Mouse (Mus musculus) kidney, adult 2 months (tissue): ENCODE results near the gene Zfp950. TPM values are rescaled to one million over a fixed set of nuclear protein-coding genes. Genes with fewer than 3 reads are reported as not detected.
A peak's percentile ranks its signal among the peaks of the same experiment; 100 is the strongest.

ENCODE experiments used
- DNase-seq: peaks from one replicate; pipeline ENCODE4 v3.0.0; 2021
- H3K27ac ChIP-seq: fragments of 200-500 bp; 2 replicates; pipeline ENCODE4 v1.5.1; 2012; ENCODE audit warnings: low read depth, low read length, control low read depth, inconsistent platforms; ENCODE audit not compliant: insufficient read depth
- H3K27me3 ChIP-seq: fragments of 200-500 bp; replicated peaks from 2 replicates; pipeline ENCODE4 v1.6.1; 2012; ENCODE audit warnings: mild to moderate bottlenecking, moderate library complexity, low read length, inconsistent platforms; ENCODE audit not compliant: control insufficient read depth, insufficient read depth
- H3K36me3 ChIP-seq: fragments of 200-500 bp; 2 replicates; pipeline ENCODE4 v1.6.1; 2012; ENCODE audit warnings: mild to moderate bottlenecking, moderate library complexity, low read length, inconsistent platforms; ENCODE audit not compliant: control insufficient read depth, insufficient read depth
- H3K4me1 ChIP-seq: fragments of 200-500 bp; 2 replicates; pipeline ENCODE4 v1.6.1; 2011; ENCODE audit warnings: low read length; ENCODE audit not compliant: control insufficient read depth, insufficient read depth
- H3K4me3 ChIP-seq: fragments of 200-500 bp; 2 replicates; pipeline ENCODE4 v1.5.1; 2011; ENCODE audit warnings: mild to moderate bottlenecking, low read depth, low read length, control low read depth; ENCODE audit not compliant: insufficient read depth
- CTCF ChIP-seq: fragments of 200-500 bp; conservative IDR thresholded peaks from 2 replicates; pipeline ENCODE4 v1.5.1; 2011; ENCODE audit warnings: low read depth, mild to moderate bottlenecking, control low read depth, low read length, moderate library complexity, mixed read lengths; ENCODE audit not compliant: insufficient read depth, insufficient read length
- POLR2A ChIP-seq: fragments of 200-500 bp; IDR thresholded peaks from one replicate; pipeline ENCODE4 v1.6.1; 2011; ENCODE audit warnings: low read depth, low read length, control low read depth
- WGBS: fragments of 180-500 bp; shearing (Covaris S2); methylation state at CpG from one replicate; pipeline ENCODE4 v1.1.7; 2018; 5-methylcytosine and 5-hydroxymethylcytosine counted together
- polyA plus RNA-seq: library from polyadenylated mRNA; depleted of rRNA; stranded (reverse); fragments of >200 nt; gene quantifications from 2 replicates; pipeline ENCODE4 v1.2.3, GENCODE M21; 2012

Zfp950 gene
- polyA plus RNA-seq, 1 experiment: 5.1 TPM

DNA sequence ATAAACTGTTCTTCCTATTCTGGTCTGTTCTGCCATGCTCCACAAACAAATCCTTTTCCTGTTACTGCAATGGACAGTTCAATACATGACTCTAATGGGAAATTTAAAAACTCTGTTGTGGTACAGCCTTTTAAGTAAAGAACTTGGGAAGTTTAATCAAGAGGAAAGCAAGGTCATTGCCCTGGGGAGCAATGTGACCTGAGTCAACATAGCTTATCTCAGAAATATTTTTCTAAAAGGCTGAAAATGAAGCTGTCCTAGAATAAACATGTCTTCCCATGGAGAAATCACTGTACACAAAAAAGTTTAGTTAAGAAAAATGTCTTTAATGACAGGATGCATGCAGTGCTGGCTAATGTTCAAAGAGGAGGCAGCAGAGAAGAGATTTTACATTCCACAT, 2.0 kb downstream of the Zfp950 start:
- TF ChIP-seq CTCF: no peak
- no peak for TF ChIP-seq POLR2A
- H3K4me3 ChIP-seq: no peak overlapping the region
- H3K4me1 ChIP-seq: peaks cover 4% of the 10 kb centered on the region; the same call in 1 of the 2 replicates
- no peak overlapping the region for H3K27ac ChIP-seq
- no peaks in the 10 kb centered on the region for H3K27me3 ChIP-seq
- DNase-seq: no peak
- peaks cover 1% of the 10 kb centered on the region; the same call in 1 of the 2 replicates for H3K36me3 ChIP-seq

DNA sequence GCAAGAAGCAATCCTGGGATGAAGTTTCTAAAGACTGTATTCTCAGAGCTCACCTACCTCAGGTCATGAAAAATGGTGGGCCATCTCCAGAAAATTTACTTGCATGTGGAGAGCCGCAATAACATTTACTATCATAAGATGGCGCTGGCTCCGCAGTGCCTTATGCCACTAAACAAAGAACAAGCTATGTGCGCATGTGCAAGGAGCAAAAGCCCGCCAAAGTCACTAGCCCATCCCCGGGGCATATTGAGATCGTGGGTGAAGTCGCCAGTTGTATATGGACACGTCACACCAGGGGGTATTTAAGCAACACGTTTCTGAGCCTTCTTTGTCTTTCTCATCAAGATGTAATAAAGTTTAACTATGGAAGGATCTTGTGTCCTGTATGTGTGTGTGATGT, 9.5 kb downstream of the Zfp950 start:
- H3K4me3 ChIP-seq: no peak overlapping the region
- no peak for TF ChIP-seq POLR2A
- no peak for TF ChIP-seq CTCF
- no peaks in the 10 kb centered on the region for H3K4me1 ChIP-seq
- 93% methylated on average over 10 of the region's 10 CpGs for WGBS
- H3K27ac ChIP-seq: no peak overlapping the region
- H3K27me3 ChIP-seq: no peaks in the 10 kb centered on the region
- H3K36me3 ChIP-seq: peaks cover 3% of the 10 kb centered on the region
- DNase-seq: no peak

DNA sequence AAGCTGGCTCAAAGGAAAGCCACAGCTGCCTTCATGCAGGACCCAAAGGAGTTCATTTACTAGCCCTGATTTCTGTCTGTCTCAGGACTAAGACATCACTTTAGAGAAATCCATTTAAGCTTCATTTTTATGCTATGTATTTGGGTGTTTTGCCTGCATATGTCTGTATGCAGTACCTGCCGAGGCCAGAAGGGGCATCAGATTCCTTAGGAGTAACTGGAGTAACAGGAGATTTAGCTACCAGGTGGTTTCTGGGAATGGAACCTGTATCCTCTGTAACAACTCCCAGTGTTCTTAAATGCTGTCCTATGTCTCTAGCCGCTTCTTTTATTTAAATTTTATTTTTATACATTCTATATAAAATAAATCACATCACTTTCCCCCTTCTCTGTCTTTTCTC, 30.5 kb downstream of the Zfp950 start:
- 63% methylated on average over 2 of the region's 2 CpGs for WGBS
- no peak for TF ChIP-seq POLR2A
- TF ChIP-seq CTCF: no peak
- H3K27me3 ChIP-seq: no peaks in the 10 kb centered on the region
- H3K4me1 ChIP-seq: no peaks in the 10 kb centered on the region
- H3K4me3 ChIP-seq: no peak overlapping the region
- H3K36me3 ChIP-seq: no peaks in the 10 kb centered on the region
- H3K27ac ChIP-seq: no peak overlapping the region
- DNase-seq: no peak

DNA sequence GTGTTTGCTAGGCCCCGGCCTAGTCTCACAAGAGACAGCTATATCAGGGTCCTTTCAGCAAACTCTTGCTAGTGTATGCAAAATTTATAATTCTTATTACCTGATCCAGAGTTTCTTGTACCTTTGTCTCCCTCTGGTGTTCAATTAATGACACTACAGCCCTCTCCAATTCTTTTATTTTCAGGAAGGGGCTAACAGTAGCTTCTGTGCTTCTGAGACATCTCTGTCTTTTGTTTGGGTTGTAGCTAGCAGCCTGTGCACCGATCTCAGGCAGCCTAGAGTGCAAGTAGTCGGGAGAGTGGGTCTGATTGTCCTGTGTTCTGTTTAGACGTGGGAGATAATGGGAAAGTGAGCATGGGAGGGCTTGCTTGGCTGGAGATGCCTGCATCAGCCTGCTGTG, 42.9 kb downstream of the Zfp950 start:
- H3K27me3 ChIP-seq: no peaks in the 10 kb centered on the region
- DNase-seq: peak; percentile 42
- no peaks in the 10 kb centered on the region; the same call in 1 of the 2 replicates for H3K36me3 ChIP-seq
- TF ChIP-seq CTCF: 0 out of 2 replicates have a peak, but pooled peaks have one; percentile 7
- TF ChIP-seq POLR2A: no peak
- H3K4me1 ChIP-seq: peaks cover 5% of the 10 kb centered on the region; the same call in 1 of the 2 replicates
- WGBS: 17% methylated on average over 4 of the region's 4 CpGs
- no peak overlapping the region for H3K4me3 ChIP-seq
- no peak overlapping the region for H3K27ac ChIP-seq

DNA sequence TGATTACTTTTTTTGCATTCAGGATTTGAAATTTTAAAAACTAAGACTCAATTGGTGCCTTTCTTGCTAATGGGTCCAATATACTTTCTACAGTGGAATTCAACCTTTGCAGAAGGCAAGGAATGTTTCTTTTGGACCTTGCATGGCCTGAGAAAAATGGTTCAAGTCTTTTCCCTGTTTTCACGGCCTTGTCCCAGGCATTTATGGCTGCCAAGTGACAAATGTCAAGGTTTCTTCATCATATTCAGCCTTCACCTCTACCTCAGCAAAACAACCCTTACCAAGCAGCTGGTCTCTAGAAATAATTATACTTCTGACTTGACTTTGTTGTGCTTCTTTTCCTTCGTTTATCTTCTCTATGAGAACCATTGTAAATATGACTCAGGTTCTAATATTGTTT, 43.9 kb downstream of the Zfp950 start:
- Histone ChIP-seq H3K4me3 (no peak overlapping the region), H3K27me3 (no peaks in the 10 kb centered on the region), H3K36me3 (no peaks in the 10 kb centered on the region; the same call in 1 of the 2 replicates), H3K27ac (no peak overlapping the region), H3K4me1 (peaks cover 5% of the 10 kb centered on the region; the same call in 1 of the 2 replicates)
- DNase-seq: no peak
- WGBS: 80% methylated on average over 2 of the region's 2 CpGs
- no peak for TF ChIP-seq CTCF
- no peak for TF ChIP-seq POLR2A

DNA sequence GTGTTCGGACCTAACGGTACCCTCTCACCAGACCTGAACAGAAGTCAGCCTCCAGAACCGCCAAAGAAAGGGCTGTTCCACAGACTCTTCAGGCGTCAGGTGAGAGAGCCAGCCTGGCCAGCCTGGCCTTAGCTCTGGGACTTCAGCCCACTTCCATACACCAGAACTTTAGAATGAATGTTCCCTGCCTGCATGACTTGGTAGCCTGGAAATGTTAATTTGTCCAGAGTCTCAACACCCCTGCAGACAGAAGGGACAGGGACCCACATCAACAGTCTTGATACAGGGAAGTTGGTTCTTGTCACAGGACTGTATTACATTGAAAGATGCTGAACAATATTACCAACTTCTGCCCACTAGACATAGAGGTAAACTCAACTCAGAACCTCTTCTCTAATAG, 50.1 kb downstream of the Zfp950 start:
- no peaks in the 10 kb centered on the region for H3K27me3 ChIP-seq
- peaks cover 5% of the 10 kb centered on the region for H3K36me3 ChIP-seq
- H3K4me3 ChIP-seq: no peak overlapping the region
- 95% methylated on average over 4 of the region's 4 CpGs for WGBS
- no peak overlapping the region for H3K27ac ChIP-seq
- TF ChIP-seq POLR2A: no peak
- no peak for TF ChIP-seq CTCF
- H3K4me1 ChIP-seq: peaks cover 5% of the 10 kb centered on the region; the same call in 1 of the 2 replicates
- no peak for DNase-seq

DNA sequence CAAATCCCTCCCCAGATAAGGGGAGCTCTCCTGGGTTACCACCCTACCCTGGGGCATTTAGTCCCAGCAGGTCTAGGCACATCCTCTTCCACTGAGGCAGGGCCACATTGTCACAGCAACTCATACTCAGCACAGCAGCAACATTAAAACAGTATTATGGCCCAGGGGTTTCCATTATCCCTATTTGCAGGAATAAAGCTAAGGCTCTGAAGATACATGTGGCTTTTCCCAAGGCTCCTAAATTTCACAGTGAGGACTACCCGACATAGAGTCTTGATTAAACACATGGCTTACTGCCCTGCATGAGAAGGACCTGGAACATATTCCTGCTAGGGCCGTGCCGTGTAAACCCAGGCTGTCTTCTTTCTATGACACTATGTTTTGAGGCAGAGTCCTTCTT, 51.6 kb downstream of the Zfp950 start:
- no peak for TF ChIP-seq CTCF
- no peak for TF ChIP-seq POLR2A
- WGBS: 94% methylated on average over 3 of the region's 3 CpGs
- peaks cover 3% of the 10 kb centered on the region; the same call in 1 of the 2 replicates for H3K4me1 ChIP-seq
- H3K27ac ChIP-seq: no peak overlapping the region
- DNase-seq: no peak
- peaks cover 5% of the 10 kb centered on the region for H3K36me3 ChIP-seq
- no peak overlapping the region for H3K4me3 ChIP-seq
- H3K27me3 ChIP-seq: no peaks in the 10 kb centered on the region
